Mouse (Mus musculus) forebrain, embryonic 11.5 days (tissue): Measurements from ENCODE around the gene Capn15. TPM values are rescaled to one million over a fixed set of nuclear protein-coding genes. Genes with fewer than 3 reads are reported as not detected.

Source experiments
- ATAC-seq: fragments of 200-750 bp; cut with Nextera tagmentation; replicated peaks from 2 replicates; pipeline ENCODE4 v1.8.0; 2017; ENCODE audit warnings: moderate TSS enrichment; ENCODE audit not compliant: low FRiP score
- DNase-seq: peaks from one replicate; pipeline ENCODE4 v3.0.0-alpha.2; 2017; ENCODE audit warnings: low spot score
- H3K27ac ChIP-seq: fragments of 300-500 bp; sonication (generic); 2 replicates; pipeline ENCODE4 v1.5.1; 2014; ENCODE audit warnings: low read depth, low read length
- H3K27me3 ChIP-seq: fragments of 300-500 bp; sonication (generic); 2 replicates; pipeline ENCODE4 v1.6.1; 2014; ENCODE audit warnings: mild to moderate bottlenecking, low read length, mixed read lengths; ENCODE audit not compliant: control insufficient read depth, insufficient read depth
- H3K36me3 ChIP-seq: fragments of 300-500 bp; sonication (generic); 2 replicates; pipeline ENCODE4 v1.6.1; 2014; ENCODE audit warnings: mild to moderate bottlenecking, low read length, moderate library complexity, mixed read lengths; ENCODE audit not compliant: control insufficient read depth, insufficient read depth
- H3K4me1 ChIP-seq: fragments of 300-500 bp; sonication (generic); replicated peaks from 2 replicates; pipeline ENCODE4 v1.6.1; 2014; ENCODE audit warnings: low read length, mixed read lengths; ENCODE audit not compliant: control insufficient read depth, insufficient read depth
- H3K4me2 ChIP-seq: fragments of 300-500 bp; sonication (generic); 2 replicates; pipeline ENCODE4 v1.6.1; 2014; ENCODE audit warnings: low read depth, mild to moderate bottlenecking, low read length, moderate library complexity, mixed read lengths; ENCODE audit not compliant: severe bottlenecking
- H3K4me3 ChIP-seq: fragments of 300-500 bp; sonication (generic); 2 replicates; pipeline ENCODE4 v1.5.1; 2014; ENCODE audit warnings: low read depth, low read length
- H3K9ac ChIP-seq: fragments of 300-500 bp; sonication (generic); 2 replicates; pipeline ENCODE4 v1.6.1; 2014; ENCODE audit warnings: low read length
- H3K9me3 ChIP-seq: fragments of 300-500 bp; sonication (generic); 2 replicates; pipeline ENCODE4 v1.6.1; 2016; ENCODE audit warnings: low read length, mixed read lengths; ENCODE audit not compliant: control insufficient read depth
- WGBS: fragments of 180-500 bp; shearing (Covaris S2); extraction: QIAGEN DNeasy Blood & Tissue Kit; methylation state at CpG from one replicate; pipeline ENCODE4 v1.1.7; 2014; 5-methylcytosine and 5-hydroxymethylcytosine counted together
- polyA plus RNA-seq: library from polyadenylated mRNA; unstranded; fragments of >200 nt; fragmentation: Nextera tagmentation; extraction: Ambion mirVana; gene quantifications from 2 replicates; pipeline ENCODE4 v1.2.1, GENCODE M21; 2014

Gene Capn15
- polyA plus RNA-seq, result 31.4 and 33.1 TPM in 2 replicates

DNA sequence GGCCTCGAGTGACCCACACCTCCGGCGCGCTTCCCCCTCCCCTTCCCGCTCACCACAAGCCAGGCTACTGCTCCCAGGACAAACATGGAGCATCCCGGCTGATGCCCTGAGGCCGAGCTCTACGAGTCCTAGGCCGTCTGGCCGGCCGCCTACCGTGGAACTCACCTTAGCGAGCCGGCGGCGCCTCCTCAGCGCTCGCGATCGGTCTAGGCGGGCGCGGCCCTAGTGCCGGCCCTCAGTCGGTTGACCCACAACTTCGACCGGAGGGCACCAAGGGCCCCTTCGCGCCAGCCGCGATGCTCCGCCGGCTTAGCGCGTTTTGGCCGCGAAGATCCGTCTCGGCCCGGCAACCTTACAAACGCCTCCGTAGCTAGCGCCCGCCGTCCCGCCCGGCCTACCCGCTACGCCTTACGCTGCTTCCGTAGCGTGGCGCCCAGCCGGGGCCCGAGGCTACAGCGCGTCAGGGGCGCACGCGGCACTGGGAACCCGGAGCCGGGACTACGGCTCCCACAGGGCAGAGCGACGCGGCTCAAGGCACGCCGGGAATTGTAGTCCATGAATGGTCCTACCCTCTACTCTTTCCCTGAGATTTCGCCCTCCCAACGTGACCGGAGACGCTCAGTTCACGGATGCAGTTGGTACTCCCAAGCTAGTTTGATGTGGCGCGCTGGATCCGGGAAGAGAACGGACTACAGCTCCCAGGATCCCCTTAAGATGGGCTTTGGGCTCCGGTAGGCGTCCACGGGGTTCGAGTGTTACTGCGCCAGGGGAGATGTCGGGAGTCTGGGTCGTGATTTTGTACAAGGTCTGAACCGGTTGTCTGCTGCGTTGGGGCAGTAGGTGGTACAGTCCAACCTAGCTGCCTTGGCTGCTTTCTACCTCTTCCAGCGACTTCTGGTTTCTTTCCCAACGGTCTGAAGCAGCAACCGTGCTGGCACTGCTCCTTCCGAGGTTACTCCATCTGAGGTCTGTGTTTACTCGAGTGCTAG, at the start of gene Capn15:
Gene Capn15, minus strand, starts transcription at position 491 of the 989 bp plus-strand sequence.
- H3K36me3 ChIP-seq, result no peaks in the 10 kb centered on the region; the same call in 1 of the 2 replicates
- H3K4me1 ChIP-seq, result peaks cover 6% of the 10 kb centered on the region; the same call in 1 of the 2 replicates
- peak within 1 kb of the TSS; percentile 68 for H3K27ac ChIP-seq
- H3K9me3 ChIP-seq, result no peaks in the 10 kb centered on the region
- H3K4me3 ChIP-seq, result peak within 1 kb of the TSS; percentile 90
- H3K4me2 ChIP-seq, result peak within 1 kb of the TSS; percentile 87
- under 1% methylated on average over 90 of the region's 91 CpGs for WGBS
- DNase-seq (peak; percentile 96), ATAC-seq (peak; percentile 99)
- no peaks in the 10 kb centered on the region for H3K27me3 ChIP-seq
- peak within 1 kb of the TSS; percentile 91 for H3K9ac ChIP-seq

DNA sequence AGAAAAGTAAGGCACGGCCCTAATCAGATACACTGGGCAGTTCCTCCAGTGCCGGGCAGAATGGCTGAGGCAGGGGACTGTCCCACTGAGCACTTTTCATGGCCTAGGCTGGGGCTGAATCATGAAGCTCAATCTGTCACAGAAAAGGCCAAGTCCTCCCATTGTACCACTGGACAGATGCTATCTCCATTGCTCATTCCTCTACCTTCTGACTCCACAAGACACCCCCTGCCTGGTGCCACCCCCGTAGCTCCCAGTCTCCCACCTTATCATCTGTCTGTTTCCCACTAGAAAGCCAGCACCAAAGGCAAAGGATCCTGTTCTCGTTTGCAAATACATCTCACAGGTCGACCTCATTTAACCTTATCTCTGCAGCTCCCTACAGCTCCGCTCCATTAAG, 46.4 kb upstream of the Capn15 start:
- Histone ChIP-seq H3K9me3 (no peaks in the 10 kb centered on the region), H3K27me3 (no peaks in the 10 kb centered on the region), H3K36me3 (no peaks in the 10 kb centered on the region; the same call in 1 of the 2 replicates), H3K4me3 (no peak overlapping the region), H3K27ac (no peak overlapping the region), H3K9ac (no peak overlapping the region), H3K4me2 (no peak overlapping the region), H3K4me1 (no peaks in the 10 kb centered on the region)
- ATAC-seq (no peak), DNase-seq (no peak)
- 87% methylated on average over 6 of the region's 6 CpGs for WGBS

DNA sequence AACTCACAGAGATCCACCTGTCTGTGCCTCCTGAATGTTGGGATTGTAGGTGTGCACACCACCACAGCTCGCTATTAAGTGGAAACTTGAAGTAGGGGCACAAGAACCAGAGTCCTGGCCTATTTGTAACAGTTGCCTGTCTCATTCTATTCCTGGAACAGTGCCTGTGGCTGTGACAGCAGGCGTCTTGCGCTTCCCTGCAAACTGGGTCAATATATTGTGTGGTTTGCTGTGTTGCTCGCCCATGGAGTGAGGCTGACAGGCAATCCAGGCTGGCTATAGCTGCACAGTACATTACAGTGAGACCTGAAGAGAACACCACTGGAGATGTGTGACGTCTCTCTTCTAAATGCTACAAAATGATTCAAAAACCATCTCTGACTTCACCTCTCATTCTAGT, 46.0 kb upstream of the Capn15 start:
- no peak overlapping the region for H3K27ac ChIP-seq

DNA sequence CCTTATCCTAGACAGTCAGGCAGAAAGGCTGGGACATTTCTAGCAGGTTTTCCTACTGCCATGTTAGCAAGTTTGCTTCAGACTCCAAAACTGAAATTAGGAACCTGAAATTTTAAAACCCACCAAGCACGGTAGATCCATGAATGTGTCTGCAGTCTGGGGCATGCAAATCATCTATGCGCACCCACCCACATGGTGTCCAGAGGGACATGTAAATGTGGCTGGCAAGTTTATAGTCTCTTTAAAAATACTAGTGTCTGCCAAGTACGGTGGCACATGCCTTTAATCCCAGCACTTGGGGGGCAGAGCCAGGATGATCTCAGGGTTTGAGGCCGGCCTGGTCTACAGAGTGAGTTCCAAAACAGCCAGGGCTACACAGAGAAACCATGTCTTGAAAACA, 42.7 kb upstream of the Capn15 start:
- DNase-seq, result no peak
- Histone ChIP-seq H3K4me1 (no peaks in the 10 kb centered on the region), H3K36me3 (peaks cover 2% of the 10 kb centered on the region; the same call in 1 of the 2 replicates), H3K27ac (no peak overlapping the region), H3K4me2 (no peak overlapping the region), H3K27me3 (no peaks in the 10 kb centered on the region), H3K4me3 (no peak overlapping the region), H3K9me3 (no peaks in the 10 kb centered on the region), H3K9ac (no peak overlapping the region)
- 94% methylated on average over 4 of the region's 4 CpGs for WGBS
- no peak for ATAC-seq

More for the DNA sequence above, 46.0 kb upstream of the Capn15 start:
- Histone ChIP-seq H3K36me3 (no peaks in the 10 kb centered on the region; the same call in 1 of the 2 replicates), H3K9ac (no peak overlapping the region), H3K4me3 (no peak overlapping the region), H3K27me3 (no peaks in the 10 kb centered on the region), H3K4me2 (no peak overlapping the region), H3K9me3 (no peaks in the 10 kb centered on the region), H3K4me1 (no peaks in the 10 kb centered on the region)
- 97% methylated on average over 5 of the region's 5 CpGs for WGBS
- DNase-seq, result no peak
- no peak for ATAC-seq

DNA sequence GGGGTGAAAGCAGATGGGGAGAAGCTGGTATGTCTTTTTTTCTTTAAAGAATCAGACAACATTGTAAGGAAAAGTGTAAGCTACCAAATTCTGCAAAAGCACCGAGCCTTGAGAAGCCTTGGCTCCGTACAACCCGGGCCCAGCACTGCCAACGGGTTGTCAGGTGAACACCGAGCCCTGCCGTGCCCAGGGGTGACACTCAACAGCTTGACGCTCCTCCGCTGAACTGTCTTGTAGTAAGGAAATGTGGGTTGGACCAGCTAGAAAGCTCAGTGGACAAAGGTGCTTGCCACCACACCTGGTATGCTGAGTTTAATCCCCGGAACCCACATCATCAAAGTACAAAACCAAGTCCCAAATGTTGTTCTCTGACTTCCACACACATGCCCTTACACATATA, 39.1 kb upstream of the Capn15 start:
- 96% methylated on average over 9 of the region's 9 CpGs for WGBS
- Histone ChIP-seq H3K4me3 (no peak overlapping the region), H3K27me3 (no peaks in the 10 kb centered on the region), H3K27ac (no peak overlapping the region), H3K9ac (no peak overlapping the region), H3K4me1 (no peaks in the 10 kb centered on the region), H3K36me3 (0 out of 2 replicates have a peak, but pooled peaks cover 2% of the 10 kb centered on the region), H3K9me3 (no peaks in the 10 kb centered on the region), H3K4me2 (no peak overlapping the region)
- DNase-seq (no peak), ATAC-seq (no peak)

DNA sequence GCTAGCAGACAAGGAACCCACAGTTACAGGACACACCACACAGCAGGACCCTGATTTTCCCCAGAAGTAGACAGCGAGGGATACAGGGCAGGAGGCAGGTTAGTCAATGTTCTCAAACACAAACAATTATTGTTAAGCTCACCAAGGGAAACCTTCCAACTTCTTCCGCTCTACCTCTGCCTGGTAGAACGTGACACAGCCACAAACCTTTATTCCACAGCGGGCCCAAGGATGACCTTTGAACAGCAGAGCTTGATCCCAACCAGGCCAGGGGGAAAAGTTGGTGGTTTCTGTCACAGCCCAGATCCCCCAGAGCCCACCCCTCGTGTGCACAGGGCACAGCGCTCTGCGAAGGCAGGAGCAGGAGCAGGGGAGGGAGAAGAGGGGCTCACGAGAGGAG, 38.4 kb upstream of the Capn15 start:
- no peaks in the 10 kb centered on the region for H3K4me1 ChIP-seq
- no peak for ATAC-seq
- H3K27me3 ChIP-seq, result no peaks in the 10 kb centered on the region
- DNase-seq, result no peak
- H3K4me2 ChIP-seq, result no peak overlapping the region
- no peak overlapping the region for H3K9ac ChIP-seq
- no peak overlapping the region for H3K27ac ChIP-seq
- 94% methylated on average over 8 of the region's 8 CpGs for WGBS
- H3K36me3 ChIP-seq, result 0 out of 2 replicates have a peak, but pooled peaks cover 2% of the 10 kb centered on the region
- H3K9me3 ChIP-seq, result no peaks in the 10 kb centered on the region
- no peak overlapping the region for H3K4me3 ChIP-seq

DNA sequence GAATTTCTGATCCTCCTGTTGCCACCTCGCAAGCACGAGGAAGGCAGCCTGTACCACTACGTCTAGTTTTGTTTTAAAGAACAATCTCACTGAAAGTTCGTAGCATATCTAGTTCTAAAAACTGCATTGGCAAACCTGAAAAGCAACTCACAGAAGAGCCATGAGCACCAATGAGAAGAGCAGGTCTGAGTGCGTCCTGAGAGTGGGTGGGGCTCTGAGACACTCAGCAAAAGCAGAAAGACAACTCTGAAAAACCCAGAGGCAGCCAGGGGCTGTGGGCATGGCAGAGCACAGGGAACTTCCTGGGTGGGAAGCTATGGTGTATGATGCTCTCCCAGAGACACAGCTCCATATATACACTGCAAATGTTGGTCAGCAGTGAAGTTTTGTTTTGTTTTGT, 37.6 kb upstream of the Capn15 start:
- 93% methylated on average over 5 of the region's 5 CpGs for WGBS
- no peaks in the 10 kb centered on the region for H3K4me1 ChIP-seq
- H3K36me3 ChIP-seq, result 0 out of 2 replicates have a peak, but pooled peaks cover 2% of the 10 kb centered on the region

DNA sequence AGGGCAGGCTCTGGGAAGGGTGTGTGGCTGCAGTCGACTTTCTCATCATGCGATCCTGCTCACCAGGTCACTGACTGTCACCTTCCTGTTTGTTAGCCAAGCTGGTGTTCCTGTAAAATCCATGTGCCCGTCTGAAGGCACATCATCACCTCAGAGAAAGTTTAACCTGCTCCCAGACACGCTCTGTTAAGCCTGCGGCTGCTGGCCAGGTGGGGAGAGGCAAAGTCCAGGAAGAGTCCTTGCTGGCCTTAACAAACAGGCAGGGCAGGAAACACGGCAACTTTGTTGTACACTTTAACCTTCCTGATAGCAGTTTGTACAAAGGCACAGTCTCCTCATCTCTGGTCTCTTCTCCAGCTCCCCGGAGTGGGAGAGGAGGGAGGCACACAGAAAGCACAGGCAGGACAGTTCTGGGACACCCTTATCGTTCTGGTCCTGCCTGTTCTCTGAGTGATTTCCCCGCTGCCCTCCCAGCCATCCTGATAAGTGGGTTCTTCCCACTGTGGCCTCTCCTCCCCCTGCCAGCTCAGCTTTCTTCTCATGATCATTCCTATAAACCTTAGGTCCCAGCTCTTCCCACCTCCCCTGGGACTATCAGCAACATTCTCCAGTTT, 36.2 kb upstream of the Capn15 start:
- no peak for DNase-seq
- ATAC-seq, result no peak
- WGBS, result 88% methylated on average over 9 of the region's 9 CpGs
- no peak overlapping the region for H3K27ac ChIP-seq
- 0 out of 2 replicates have a peak, but pooled peaks cover 2% of the 10 kb centered on the region for H3K36me3 ChIP-seq
- H3K4me1 ChIP-seq, result no peaks in the 10 kb centered on the region
- H3K4me3 ChIP-seq, result no peak overlapping the region
- H3K9me3 ChIP-seq, result no peaks in the 10 kb centered on the region
- no peak overlapping the region for H3K9ac ChIP-seq
- no peak overlapping the region for H3K4me2 ChIP-seq
- no peaks in the 10 kb centered on the region for H3K27me3 ChIP-seq

More for the DNA sequence above, 37.6 kb upstream of the Capn15 start:
- H3K27me3 ChIP-seq, result no peaks in the 10 kb centered on the region
- H3K4me2 ChIP-seq, result no peak overlapping the region
- no peak overlapping the region for H3K4me3 ChIP-seq
- DNase-seq (no peak), ATAC-seq (no peak)
- no peak overlapping the region for H3K9ac ChIP-seq
- H3K9me3 ChIP-seq, result no peaks in the 10 kb centered on the region
- H3K27ac ChIP-seq, result no peak overlapping the region
